Mouse (Mus musculus) testis, adult 2 months (tissue): ENCODE measurements around the gene Wnk2. TPM values are rescaled to one million over a fixed set of nuclear protein-coding genes. Genes with fewer than 3 reads are reported as not detected.

Experiments
- H3K27ac ChIP-seq: fragments of 200-500 bp; 2 replicates; pipeline ENCODE4 v1.5.1; 2012; ENCODE audit warnings: low read depth, low read length; ENCODE audit not compliant: control insufficient read depth, insufficient read depth
- H3K27me3 ChIP-seq: fragments of 200-500 bp; 2 replicates; pipeline ENCODE4 v1.6.1; 2012; ENCODE audit warnings: mild to moderate bottlenecking, low read length, moderate library complexity; ENCODE audit not compliant: control insufficient read depth, insufficient read depth
- H3K36me3 ChIP-seq: fragments of 200-500 bp; 2 replicates; pipeline ENCODE4 v1.6.1; 2012; ENCODE audit warnings: mild to moderate bottlenecking, low read length; ENCODE audit not compliant: control insufficient read depth, insufficient read depth
- H3K4me1 ChIP-seq: fragments of 200-500 bp; 2 replicates; pipeline ENCODE4 v1.6.1; 2012; ENCODE audit warnings: low read length; ENCODE audit not compliant: control insufficient read depth, insufficient read depth
- H3K4me3 ChIP-seq: fragments of 200-500 bp; 2 replicates; pipeline ENCODE4 v1.5.1; 2012; ENCODE audit warnings: low read depth, mild to moderate bottlenecking, low read length, moderate library complexity, mixed read lengths; ENCODE audit not compliant: control insufficient read depth
- CTCF ChIP-seq: fragments of 200-500 bp; IDR thresholded peaks from 2 replicates; pipeline ENCODE4 v1.5.1; 2012; ENCODE audit warnings: low read depth, mild to moderate bottlenecking, inconsistent platforms, low read length, moderate library complexity; ENCODE audit not compliant: control insufficient read depth, insufficient read depth, insufficient replicate concordance
- POLR2A ChIP-seq: fragments of 200-500 bp; IDR thresholded peaks from 2 replicates; pipeline ENCODE4 v1.6.1; 2012; ENCODE audit warnings: low read depth, mild to moderate bottlenecking, inconsistent platforms, low read length, moderate library complexity; ENCODE audit not compliant: control insufficient read depth
- polyA plus RNA-seq: library from polyadenylated mRNA; depleted of rRNA; stranded (reverse); fragments of >200 nt; gene quantifications from 2 replicates; pipeline ENCODE4 v1.2.3, GENCODE M21; 2012

Gene Wnk2
- polyA plus RNA-seq, 1 experiment: 1.0 TPM

- Histone ChIP-seq H3K36me3 (no peaks in the 10 kb centered on the region), H3K27me3 (no peaks in the 10 kb centered on the region), H3K4me3 (no peak overlapping the region), H3K27ac (no peak overlapping the region), H3K4me1 (no peaks in the 10 kb centered on the region)
- TF ChIP-seq POLR2A: no peak
- no peak for TF ChIP-seq CTCF
Observed at GRCm38 (mm10) chr13:49140567-49140966, 7.2 kb downstream of the Wnk2 start.

GRCm38 (mm10) chr13:49134491-49134890 is 13.3 kb downstream of the Wnk2 start:
- no peak for TF ChIP-seq POLR2A
- TF ChIP-seq CTCF: no peak
- no peak overlapping the region for H3K27ac ChIP-seq
- no peaks in the 10 kb centered on the region for H3K27me3 ChIP-seq
- H3K4me3 ChIP-seq: no peak overlapping the region
- H3K4me1 ChIP-seq: peaks cover 2% of the 10 kb centered on the region; the same call in 1 of the 2 replicates
- H3K36me3 ChIP-seq: no peaks in the 10 kb centered on the region

DNA sequence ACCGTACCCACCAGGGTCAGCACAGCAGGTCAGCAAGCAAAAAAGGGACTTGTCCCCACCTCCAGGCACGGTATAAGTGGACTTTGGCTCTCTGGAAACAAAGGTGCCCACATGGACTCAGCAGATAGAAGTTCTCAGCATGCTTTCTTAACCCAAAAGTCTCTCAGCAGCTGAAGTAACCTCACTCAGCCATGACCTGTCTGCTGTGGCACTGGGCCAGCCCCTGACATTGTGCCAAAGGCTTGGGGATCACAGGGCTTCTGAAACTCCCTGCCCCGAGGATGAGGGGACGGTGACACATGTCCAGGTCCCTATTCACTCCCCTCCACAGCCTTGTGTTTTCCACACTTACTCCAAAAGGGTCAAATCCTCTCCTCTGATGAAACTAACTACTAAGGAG is 14.7 kb downstream of the Wnk2 start:
- no peak for TF ChIP-seq POLR2A
- Histone ChIP-seq H3K4me1 (peaks cover 3% of the 10 kb centered on the region; the same call in 1 of the 2 replicates), H3K27ac (no peak overlapping the region), H3K4me3 (no peak overlapping the region), H3K36me3 (no peaks in the 10 kb centered on the region), H3K27me3 (no peaks in the 10 kb centered on the region)

- TF ChIP-seq CTCF (no peak), POLR2A (no peak)
- Histone ChIP-seq H3K36me3 (no peaks in the 10 kb centered on the region), H3K4me3 (no peak overlapping the region), H3K27me3 (no peaks in the 10 kb centered on the region), H3K4me1 (peaks cover 3% of the 10 kb centered on the region; the same call in 1 of the 2 replicates), H3K27ac (no peak overlapping the region)
Observed at GRCm38 (mm10) chr13:49131946-49132687, 15.7 kb downstream of the Wnk2 start.

- TF ChIP-seq POLR2A (no peak), CTCF (no peak)
- no peaks in the 10 kb centered on the region for H3K27me3 ChIP-seq
- H3K36me3 ChIP-seq: no peaks in the 10 kb centered on the region
- no peak overlapping the region for H3K27ac ChIP-seq
- no peak overlapping the region for H3K4me3 ChIP-seq
- H3K4me1 ChIP-seq: peaks cover 3% of the 10 kb centered on the region; the same call in 1 of the 2 replicates
Observed at GRCm38 (mm10) chr13:49131342-49131855, 16.4 kb downstream of the Wnk2 start.

DNA sequence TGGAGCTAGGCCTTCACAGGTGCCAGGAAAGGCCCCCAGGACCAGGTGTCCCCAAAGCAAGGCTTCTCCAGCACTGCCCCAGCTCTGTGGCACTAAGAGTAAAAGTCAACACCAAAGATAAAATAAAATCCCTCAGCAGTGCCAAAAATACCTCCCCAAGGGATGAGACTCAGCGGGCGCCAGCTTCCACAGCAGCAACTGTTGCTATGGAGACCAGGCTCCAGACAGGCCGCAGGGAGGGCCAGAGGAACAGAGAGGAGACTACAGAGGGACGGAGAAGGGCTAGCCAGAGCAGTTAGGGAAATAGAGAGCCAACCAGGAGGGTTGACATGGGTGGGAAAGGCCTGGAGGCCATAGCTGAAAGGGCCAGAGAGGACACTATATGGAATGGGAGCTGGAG is 18.0 kb downstream of the Wnk2 start:
- TF ChIP-seq POLR2A (no peak), CTCF (no peak)
- no peaks in the 10 kb centered on the region for H3K27me3 ChIP-seq
- H3K4me1 ChIP-seq: peaks cover 3% of the 10 kb centered on the region; the same call in 1 of the 2 replicates
- H3K36me3 ChIP-seq: no peaks in the 10 kb centered on the region
- no peak overlapping the region for H3K4me3 ChIP-seq
- H3K27ac ChIP-seq: no peak overlapping the region

GRCm38 (mm10) chr13:49129154-49129553 is 18.7 kb downstream of the Wnk2 start:
- TF ChIP-seq CTCF: no peak
- no peak for TF ChIP-seq POLR2A
- H3K27ac ChIP-seq: no peak overlapping the region

More at GRCm38 (mm10) chr13:49129154-49129553, 18.7 kb downstream of the Wnk2 start:
- Histone ChIP-seq H3K4me3 (no peak overlapping the region), H3K4me1 (peaks cover 3% of the 10 kb centered on the region; the same call in 1 of the 2 replicates), H3K36me3 (no peaks in the 10 kb centered on the region), H3K27me3 (no peaks in the 10 kb centered on the region)
